Mouse (Mus musculus) midbrain, embryonic 10.5 days (tissue): ENCODE results near the gene Zbtb34. TPM values are rescaled to one million over a fixed set of nuclear protein-coding genes. Genes with fewer than 3 reads are reported as not detected.

ENCODE experiments used
- DNase-seq: peaks from one replicate; pipeline ENCODE4 v3.0.0-alpha.2; 2017; ENCODE audit warnings: low spot score
- H3K27ac ChIP-seq: fragments of 300-500 bp; sonication (generic); replicated peaks from 2 replicates; pipeline ENCODE4 v1.5.1; 2016; ENCODE audit warnings: mild to moderate bottlenecking
- H3K27me3 ChIP-seq: fragments of 300-500 bp; sonication (generic); 2 replicates; pipeline ENCODE4 v1.6.1; 2016; ENCODE audit warnings: low read depth, mild to moderate bottlenecking; ENCODE audit not compliant: poor library complexity, severe bottlenecking
- H3K36me3 ChIP-seq: fragments of 300-500 bp; sonication (generic); 2 replicates; pipeline ENCODE4 v1.6.1; 2016; ENCODE audit warnings: mild to moderate bottlenecking, moderate library complexity
- H3K4me1 ChIP-seq: fragments of 300-500 bp; sonication (generic); 2 replicates; pipeline ENCODE4 v1.6.1; 2016
- H3K4me3 ChIP-seq: fragments of 300-500 bp; sonication (generic); 2 replicates; pipeline ENCODE4 v1.5.1; 2016; ENCODE audit warnings: mild to moderate bottlenecking, moderate library complexity
- H3K9me3 ChIP-seq: fragments of 300-500 bp; sonication (generic); replicated peaks from 2 replicates; pipeline ENCODE4 v1.6.1; 2016; ENCODE audit warnings: mild to moderate bottlenecking
- WGBS: fragments of 180-500 bp; shearing (Covaris S2); methylation state at CpG from one replicate; pipeline ENCODE4 v1.1.7; 2016; 5-methylcytosine and 5-hydroxymethylcytosine counted together
- polyA plus RNA-seq: library from polyadenylated mRNA; unstranded; fragments of >200 nt; fragmentation: Nextera tagmentation; extraction: Ambion mirVana; gene quantifications from 2 replicates; pipeline ENCODE4 v1.2.1, GENCODE M21; 2016

Gene Zbtb34
- 6.1 and 7.4 TPM in 2 replicates for polyA plus RNA-seq

- DNase-seq = peak; percentile 73
- H3K4me3 ChIP-seq = peak within 1 kb of the TSS; percentile 99
- peaks cover 12% of the 10 kb centered on the region for H3K36me3 ChIP-seq
- H3K4me1 ChIP-seq = peaks cover 54% of the 10 kb centered on the region
- H3K27me3 ChIP-seq = peaks cover 14% of the 10 kb centered on the region
- peak within 1 kb of the TSS; percentile 91 for H3K27ac ChIP-seq
- no peaks in the 10 kb centered on the region for H3K9me3 ChIP-seq
- 1% methylated on average over 95 of the region's 102 CpGs for WGBS
Observed at GRCm38 (mm10) chr2:33430771-33431699, at the start of gene Zbtb34. Zbtb34 (minus strand) TSS chr2:33431324.

DNA sequence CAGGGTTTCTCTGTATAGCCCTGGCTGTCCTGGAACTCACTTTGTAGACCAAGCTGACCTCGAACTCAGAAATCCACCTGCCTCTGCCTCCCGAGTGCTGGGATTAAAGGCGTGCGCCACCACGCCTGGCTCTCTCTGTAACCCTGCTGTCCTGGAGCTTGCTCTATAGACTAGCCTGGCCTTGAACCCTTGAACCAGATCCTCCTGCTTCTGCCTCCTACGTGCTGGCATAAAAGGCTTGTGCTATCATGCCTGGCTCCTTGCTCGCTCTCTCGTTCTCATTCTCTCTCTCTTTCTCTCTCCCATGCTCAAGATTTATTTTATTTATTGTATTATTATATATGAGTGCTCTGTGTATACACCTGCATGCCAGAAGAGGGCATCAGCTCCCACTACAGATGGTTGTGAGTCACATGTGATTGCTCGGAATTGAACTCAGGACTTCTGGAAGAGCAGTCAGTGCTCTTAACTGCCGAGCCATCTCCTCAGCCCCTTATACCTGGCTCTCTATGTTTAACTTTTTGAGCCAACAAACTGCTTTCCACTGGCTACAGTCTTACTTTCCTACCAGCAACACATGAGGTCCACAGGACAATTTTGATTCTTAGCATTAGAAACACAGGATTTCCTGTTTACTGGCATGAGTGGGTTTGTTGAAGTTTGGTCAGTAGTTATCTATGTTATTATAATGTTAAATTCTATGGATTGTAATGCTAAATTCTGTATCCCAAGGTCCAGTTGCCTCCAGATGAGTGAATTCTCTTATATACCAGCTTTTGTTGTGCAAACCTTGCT, 47.0 kb upstream of the Zbtb34 start:
- H3K4me3 ChIP-seq = no peak overlapping the region
- WGBS = 90% methylated on average over 10 of the region's 10 CpGs
- no peaks in the 10 kb centered on the region for H3K36me3 ChIP-seq
- peaks cover 13% of the 10 kb centered on the region for H3K4me1 ChIP-seq
- no peaks in the 10 kb centered on the region for H3K27me3 ChIP-seq
- no peak for DNase-seq
- no peaks in the 10 kb centered on the region for H3K9me3 ChIP-seq
- H3K27ac ChIP-seq = no peak overlapping the region

- Histone ChIP-seq H3K27me3 (no peaks in the 10 kb centered on the region), H3K27ac (no peak overlapping the region), H3K36me3 (no peaks in the 10 kb centered on the region), H3K9me3 (no peaks in the 10 kb centered on the region), H3K4me1 (peaks cover 7% of the 10 kb centered on the region), H3K4me3 (no peak overlapping the region)
- no peak for DNase-seq
Observed at GRCm38 (mm10) chr2:33475961-33476360, 44.8 kb upstream of the Zbtb34 start.

GRCm38 (mm10) chr2:33468466-33469097, 37.5 kb upstream of the Zbtb34 start, which contains the start of gene Zbtb43:
Zbtb43 (minus strand) TSS chr2:33468559.
- peaks cover 34% of the 10 kb centered on the region for H3K4me1 ChIP-seq
- no peaks in the 10 kb centered on the region for H3K27me3 ChIP-seq
- WGBS = 6% methylated on average over 36 of the region's 36 CpGs
- H3K4me3 ChIP-seq = peak within 1 kb of the TSS; percentile 83
- peaks cover 15% of the 10 kb centered on the region for H3K36me3 ChIP-seq
- peak within 1 kb of the TSS; percentile 93 for H3K27ac ChIP-seq
- H3K9me3 ChIP-seq = no peaks in the 10 kb centered on the region
- DNase-seq = peak; percentile 97

DNA sequence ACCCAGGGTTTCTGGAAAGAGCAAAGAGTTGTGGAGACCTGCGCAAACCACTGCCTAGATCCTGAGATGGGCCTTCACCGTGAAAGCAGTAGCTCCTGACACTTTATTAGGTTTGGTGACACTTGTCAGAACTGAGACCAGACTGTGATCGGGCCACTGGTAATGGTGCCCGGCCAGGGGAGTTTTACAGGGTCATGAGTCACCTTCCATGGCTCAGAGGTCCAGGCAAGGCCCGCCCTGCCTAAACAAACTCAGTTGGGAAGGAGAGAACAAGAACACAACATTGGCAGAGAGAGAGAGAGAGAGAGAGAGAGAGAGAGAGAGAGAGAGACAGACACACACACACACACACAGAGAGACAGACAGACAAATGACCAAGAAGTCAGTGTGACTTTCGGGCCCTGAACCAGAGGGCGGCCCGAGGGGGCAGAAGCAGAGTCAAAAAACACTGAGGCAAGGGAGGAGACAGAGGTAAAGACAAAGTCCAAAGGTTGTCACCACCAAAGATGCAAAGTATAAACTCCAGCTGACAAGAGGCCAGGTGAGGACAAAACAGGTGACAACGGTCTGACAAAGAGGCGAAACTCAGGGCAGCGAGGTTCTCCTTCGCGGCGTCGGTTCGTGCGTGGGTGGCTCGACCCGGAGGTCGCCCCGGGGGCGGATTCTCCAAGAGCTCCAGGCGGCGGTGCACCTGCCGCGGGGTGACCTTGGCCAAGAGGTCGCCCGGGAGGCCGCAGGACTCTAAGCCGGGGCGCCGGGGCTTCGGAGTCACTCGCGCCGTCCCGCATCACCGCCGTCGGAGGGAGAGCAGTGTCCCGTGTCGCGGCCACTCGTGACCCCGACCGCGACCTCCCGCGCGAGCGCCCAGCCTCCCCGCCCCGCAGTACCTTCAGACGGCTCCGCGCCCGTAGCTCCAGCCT, 36.7 kb upstream of the Zbtb34 start:
- Histone ChIP-seq H3K4me1 (peaks cover 34% of the 10 kb centered on the region), H3K27ac (peak overlapping the region; percentile 93), H3K4me3 (peak overlapping the region; percentile 83), H3K36me3 (peaks cover 23% of the 10 kb centered on the region), H3K27me3 (no peaks in the 10 kb centered on the region), H3K9me3 (no peaks in the 10 kb centered on the region)
- no peak for DNase-seq
- WGBS = 7% methylated on average over 57 of the region's 57 CpGs

GRCm38 (mm10) chr2:33465966-33466365, 34.8 kb upstream of the Zbtb34 start:
- 79% methylated on average over 4 of the region's 4 CpGs for WGBS
- no peaks in the 10 kb centered on the region for H3K27me3 ChIP-seq

GRCm38 (mm10) chr2:33465215-33465614, 34.1 kb upstream of the Zbtb34 start:
- H3K27ac ChIP-seq = no peak overlapping the region
- H3K9me3 ChIP-seq = no peaks in the 10 kb centered on the region
- no peak for DNase-seq
- H3K4me1 ChIP-seq = peaks cover 34% of the 10 kb centered on the region
- H3K4me3 ChIP-seq = no peak overlapping the region
- no peaks in the 10 kb centered on the region for H3K27me3 ChIP-seq
- WGBS = 49% methylated on average over 5 of the region's 5 CpGs
- peaks cover 49% of the 10 kb centered on the region for H3K36me3 ChIP-seq

More at GRCm38 (mm10) chr2:33465966-33466365, 34.8 kb upstream of the Zbtb34 start:
- Histone ChIP-seq H3K27ac (no peak overlapping the region), H3K4me1 (peaks cover 34% of the 10 kb centered on the region), H3K9me3 (no peaks in the 10 kb centered on the region), H3K4me3 (no peak overlapping the region), H3K36me3 (peaks cover 42% of the 10 kb centered on the region)
- DNase-seq = no peak

- Histone ChIP-seq H3K4me3 (no peak overlapping the region), H3K27ac (no peak overlapping the region), H3K27me3 (no peaks in the 10 kb centered on the region), H3K36me3 (peaks cover 69% of the 10 kb centered on the region), H3K9me3 (no peaks in the 10 kb centered on the region), H3K4me1 (peaks cover 22% of the 10 kb centered on the region)
- no peak for DNase-seq
- WGBS = 93% methylated on average over 7 of the region's 7 CpGs
Observed at GRCm38 (mm10) chr2:33462066-33462465, 30.9 kb upstream of the Zbtb34 start.

GRCm38 (mm10) chr2:33461066-33461465, 29.9 kb upstream of the Zbtb34 start:
- 78% methylated on average over 1 of the region's 1 CpGs for whole genome bisulfite sequencing
- Histone ChIP-seq H3K27me3 (no peaks in the 10 kb centered on the region), H3K4me1 (peaks cover 14% of the 10 kb centered on the region), H3K4me3 (no peak overlapping the region), H3K9me3 (no peaks in the 10 kb centered on the region), H3K27ac (no peak overlapping the region), H3K36me3 (peaks cover 73% of the 10 kb centered on the region)
- no peak for DNase-seq

- H3K36me3 ChIP-seq = peaks cover 82% of the 10 kb centered on the region
Observed at GRCm38 (mm10) chr2:33459660-33460059, 28.5 kb upstream of the Zbtb34 start.

DNA sequence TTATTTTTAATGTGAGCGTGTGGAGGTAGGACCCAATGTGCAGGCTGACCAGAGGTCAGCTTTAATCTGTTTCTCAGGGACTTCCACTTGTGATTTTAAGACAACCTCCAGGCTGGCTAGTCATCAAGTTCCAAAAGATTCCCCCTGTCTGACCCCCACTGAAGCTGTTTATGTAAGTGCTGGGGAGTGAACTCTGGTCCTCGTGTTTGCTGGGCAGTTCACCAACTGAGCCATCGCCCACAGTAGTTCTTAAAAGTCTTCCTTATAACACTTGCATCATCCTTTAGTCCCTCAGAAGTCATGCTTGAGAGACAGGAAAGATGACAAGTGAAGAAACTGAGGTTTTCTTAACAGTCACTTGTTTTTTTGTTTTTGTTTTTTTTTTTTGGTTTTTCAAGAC, 25.6 kb upstream of the Zbtb34 start:
- Histone ChIP-seq H3K27ac (no peak overlapping the region), H3K9me3 (no peaks in the 10 kb centered on the region), H3K27me3 (no peaks in the 10 kb centered on the region), H3K4me3 (no peak overlapping the region), H3K4me1 (peaks cover 7% of the 10 kb centered on the region; the same call in 1 of the 2 replicates), H3K36me3 (peaks cover 82% of the 10 kb centered on the region)
- DNase-seq = no peak
- WGBS = 90% methylated on average over 3 of the region's 3 CpGs

More at GRCm38 (mm10) chr2:33459660-33460059, 28.5 kb upstream of the Zbtb34 start:
- WGBS = 87% methylated on average over 4 of the region's 4 CpGs
- Histone ChIP-seq H3K27ac (no peak overlapping the region), H3K4me3 (no peak overlapping the region), H3K27me3 (no peaks in the 10 kb centered on the region), H3K4me1 (peaks cover 7% of the 10 kb centered on the region; the same call in 1 of the 2 replicates), H3K9me3 (no peaks in the 10 kb centered on the region)
- DNase-seq = no peak
